Mouse (Mus musculus) ovary, postnatal 36 days (tissue): ENCODE results near the gene Zfp57.
A peak's percentile ranks its signal among the peaks of the same experiment; 100 is the strongest.

ENCODE experiments used
- DNase-seq: peaks from one replicate; pipeline ENCODE4 v3.0.0; 2022; ENCODE audit warnings: low spot score, mixed read lengths

Gene Zfp57

DNA sequence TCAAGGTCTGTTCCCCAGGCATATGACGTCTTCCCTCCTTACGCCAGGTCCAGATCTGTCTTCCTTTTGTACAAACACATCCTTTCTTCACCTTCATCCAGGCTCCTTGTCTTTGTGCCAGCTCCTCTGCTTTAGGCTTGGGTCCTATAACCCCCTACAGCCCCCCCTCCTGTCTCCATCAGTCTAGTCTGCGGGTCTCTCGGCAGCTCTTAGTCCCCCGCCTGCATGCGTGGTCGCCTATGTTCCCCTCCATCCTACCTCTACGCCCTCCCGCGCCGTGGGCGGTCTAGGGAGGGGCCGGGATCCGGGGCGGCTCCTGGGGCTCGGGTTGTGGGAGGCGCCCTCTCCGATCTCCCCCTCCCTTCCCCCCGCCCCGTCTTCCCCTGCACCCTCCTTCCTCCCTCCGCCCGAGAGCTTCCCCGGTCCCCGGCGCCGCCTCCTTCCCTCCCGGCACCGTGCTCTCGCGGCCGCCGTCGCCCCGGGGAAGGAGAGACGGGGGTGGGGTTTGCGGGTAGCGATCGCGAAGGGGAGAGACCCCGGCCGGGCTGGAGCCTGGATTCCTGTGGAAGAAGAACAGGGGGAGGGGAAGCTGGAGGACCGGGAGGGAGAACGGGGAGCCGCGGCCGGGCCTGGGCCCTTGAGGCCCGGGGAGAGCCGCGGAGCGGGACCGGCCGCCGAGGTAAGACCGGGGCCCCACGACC lies 44.8 kb downstream of the Zfp57 start, which contains the start of gene Gabbr1:
Gene Gabbr1 (plus strand): TSS at position 356 of the 701 bp plus-strand sequence.
- DNase-seq = peak; percentile 85

DNA sequence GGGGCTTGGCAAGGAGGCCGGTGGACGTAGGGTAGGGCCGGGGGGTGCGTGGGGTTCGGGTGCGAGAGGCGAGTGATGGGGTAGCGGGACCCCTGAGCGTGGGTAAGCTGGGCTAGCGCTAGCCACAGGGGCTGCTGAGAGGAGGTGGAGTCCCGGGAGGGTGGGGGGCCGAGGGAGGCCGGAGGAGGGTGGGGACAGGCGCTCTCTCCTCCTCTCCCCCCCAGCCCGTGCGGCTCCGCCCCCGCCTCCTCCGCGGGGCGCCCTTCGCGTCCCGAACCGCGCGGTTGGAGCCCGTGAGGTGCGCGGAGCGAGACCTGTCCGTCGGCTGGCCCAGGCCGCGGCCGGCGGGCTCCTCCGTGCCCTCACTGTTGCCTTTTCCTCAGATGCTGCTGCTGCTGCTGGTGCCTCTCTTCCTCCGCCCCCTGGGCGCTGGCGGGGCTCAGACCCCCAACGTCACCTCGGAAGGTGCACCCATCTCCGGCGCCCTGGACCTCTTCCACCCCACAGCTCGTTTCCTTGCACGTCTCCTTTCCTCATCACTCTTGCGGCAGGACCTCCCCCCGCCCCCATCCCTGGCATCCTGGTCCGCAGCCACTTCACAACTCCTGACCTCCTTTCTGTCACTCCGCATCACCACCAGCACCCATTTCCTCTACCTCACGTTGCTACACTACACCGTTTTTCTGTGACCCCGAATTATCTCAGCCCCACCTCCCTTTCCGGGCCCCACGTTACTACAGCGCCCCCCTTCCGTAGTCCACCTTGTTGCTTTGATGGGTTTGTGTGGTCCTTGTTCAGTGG lies 45.5 kb downstream of the Zfp57 start:
- DNase-seq = peak; percentile 69

DNA sequence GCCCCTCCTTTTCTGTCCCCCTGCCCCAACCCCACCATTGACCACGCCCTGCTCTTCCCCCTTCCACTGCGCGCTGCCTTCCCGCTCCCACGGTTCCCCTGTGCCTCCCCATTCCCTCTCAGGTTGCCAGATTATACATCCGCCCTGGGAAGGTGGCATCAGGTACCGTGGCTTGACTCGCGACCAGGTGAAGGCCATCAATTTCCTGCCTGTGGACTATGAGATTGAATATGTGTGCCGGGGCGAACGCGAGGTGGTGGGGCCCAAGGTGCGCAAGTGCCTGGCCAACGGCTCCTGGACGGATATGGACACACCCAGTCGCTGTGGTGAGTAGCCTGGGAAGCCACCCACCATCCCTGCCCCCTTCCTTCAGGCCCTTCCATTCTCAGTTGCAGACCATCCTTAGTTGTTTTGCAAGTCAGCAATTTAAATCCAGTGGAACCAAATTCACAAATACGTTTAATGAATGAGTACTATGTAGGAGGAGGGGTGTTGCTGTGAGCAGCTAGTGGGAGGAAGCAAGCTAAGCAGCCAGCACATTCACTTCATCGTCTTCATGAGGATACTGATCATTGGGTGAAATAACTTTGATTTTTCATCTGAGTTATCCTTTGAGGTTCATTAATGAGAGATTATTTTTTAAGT lies 46.5 kb downstream of the Zfp57 start:
- no peak for DNase-seq

DNA sequence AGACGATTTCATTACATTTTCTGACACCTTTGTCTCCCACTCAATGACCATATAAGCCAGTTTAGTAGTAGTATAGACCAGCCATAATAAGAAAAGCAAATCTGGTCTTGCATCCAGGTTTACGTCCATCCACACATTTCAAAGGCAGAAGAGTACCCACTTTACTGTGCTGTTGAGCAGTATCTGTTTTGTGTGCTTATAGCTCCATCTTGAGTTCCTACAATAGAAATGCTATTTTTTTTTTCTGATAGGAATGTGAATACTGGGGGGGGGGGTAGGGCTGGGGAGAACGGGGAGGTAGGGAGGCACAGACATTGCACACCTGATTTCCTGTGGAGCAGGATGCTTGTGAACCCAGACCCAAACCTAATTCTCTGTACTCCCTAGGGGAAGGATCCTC lies 47.0 kb downstream of the Zfp57 start:
- no peak for DNase-seq

DNA sequence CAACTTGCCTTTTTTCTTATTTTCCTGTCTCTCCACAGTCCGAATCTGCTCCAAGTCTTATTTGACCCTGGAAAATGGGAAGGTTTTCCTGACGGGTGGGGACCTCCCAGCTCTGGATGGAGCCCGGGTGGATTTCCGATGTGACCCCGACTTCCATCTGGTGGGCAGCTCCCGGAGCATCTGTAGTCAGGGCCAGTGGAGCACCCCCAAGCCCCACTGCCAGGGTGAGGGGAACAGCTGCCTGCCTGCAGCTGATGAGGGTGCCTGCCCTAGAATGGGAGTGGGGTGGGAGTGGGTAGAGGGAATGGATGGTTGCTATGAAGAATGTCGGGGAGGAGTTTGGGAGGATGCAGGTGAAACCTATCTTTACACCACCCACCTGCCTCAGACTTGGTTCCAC lies 47.4 kb downstream of the Zfp57 start:
- no peak for DNase-seq

DNA sequence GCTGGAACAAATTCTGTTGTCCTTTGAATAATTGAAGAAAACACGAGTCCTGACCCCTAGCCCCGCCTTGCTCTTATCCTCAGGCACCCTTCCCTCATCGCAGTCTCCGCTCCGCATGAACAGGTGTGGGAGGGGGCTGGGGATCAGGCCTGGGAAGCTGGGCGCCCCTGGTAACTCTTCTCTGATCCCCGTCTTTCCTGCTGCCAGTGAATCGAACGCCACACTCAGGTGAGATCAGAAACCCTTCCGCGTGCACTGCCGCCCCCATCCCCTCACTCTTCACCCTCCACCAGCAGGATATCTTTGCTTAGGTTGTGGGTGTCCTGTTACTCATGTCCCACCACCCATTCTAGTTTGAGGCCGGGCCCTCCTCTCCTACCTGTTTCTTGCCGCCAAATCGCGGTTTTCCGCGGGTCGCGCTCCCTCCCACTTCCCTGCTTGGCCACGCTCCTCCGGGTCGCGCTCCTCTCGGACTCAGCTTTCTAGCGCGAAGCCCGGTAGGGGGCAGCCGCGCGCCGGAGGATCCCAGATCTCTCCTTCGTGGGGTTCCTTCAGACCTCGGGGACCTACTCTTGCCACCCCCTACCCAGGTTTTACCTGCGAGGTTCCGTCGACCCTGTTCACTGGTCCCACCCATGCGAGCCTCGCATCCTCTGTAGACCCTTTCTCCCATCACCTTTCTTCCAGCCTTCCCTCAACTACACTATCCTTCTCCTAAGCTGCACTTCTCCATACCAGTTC lies 48.8 kb downstream of the Zfp57 start:
- peak; percentile 73 for DNase-seq

DNA sequence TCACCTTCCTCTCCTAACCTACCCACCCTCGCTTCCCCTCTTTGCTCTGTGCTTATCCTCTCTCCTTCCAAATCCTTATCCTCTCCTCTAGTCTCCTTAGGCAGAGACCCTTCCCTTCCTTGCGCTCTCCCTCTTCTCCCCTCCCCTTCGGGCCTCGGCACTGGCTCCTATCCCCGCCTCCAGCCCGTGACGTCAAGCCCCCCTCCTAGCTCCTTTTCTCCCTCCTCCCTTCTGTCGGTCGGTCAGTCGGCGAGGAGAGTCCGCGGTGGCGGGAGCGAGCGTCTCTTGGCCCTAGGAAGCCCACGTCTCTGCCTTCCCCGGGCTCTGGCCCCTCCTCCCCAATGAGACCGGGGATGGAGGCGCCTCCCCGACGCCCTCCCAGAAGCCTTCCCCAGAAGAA lies 49.4 kb downstream of the Zfp57 start:
- DNase-seq = peak; percentile 78

DNA sequence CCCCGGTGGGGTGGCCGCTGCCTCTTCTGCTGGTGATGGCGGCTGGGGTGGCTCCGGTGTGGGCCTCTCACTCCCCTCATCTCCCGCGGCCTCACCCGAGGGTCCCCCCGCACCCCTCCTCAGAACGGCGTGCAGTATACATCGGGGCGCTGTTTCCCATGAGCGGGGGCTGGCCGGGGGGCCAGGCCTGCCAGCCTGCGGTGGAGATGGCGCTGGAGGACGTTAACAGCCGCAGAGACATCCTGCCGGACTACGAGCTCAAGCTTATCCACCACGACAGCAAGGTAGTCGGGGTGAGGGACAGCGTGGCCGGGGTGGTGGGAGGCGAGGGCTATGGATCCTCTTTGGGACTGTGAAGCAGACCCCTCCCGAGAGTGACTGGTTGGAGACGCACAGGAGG lies 49.9 kb downstream of the Zfp57 start:
- DNase-seq = peak; percentile 10

DNA sequence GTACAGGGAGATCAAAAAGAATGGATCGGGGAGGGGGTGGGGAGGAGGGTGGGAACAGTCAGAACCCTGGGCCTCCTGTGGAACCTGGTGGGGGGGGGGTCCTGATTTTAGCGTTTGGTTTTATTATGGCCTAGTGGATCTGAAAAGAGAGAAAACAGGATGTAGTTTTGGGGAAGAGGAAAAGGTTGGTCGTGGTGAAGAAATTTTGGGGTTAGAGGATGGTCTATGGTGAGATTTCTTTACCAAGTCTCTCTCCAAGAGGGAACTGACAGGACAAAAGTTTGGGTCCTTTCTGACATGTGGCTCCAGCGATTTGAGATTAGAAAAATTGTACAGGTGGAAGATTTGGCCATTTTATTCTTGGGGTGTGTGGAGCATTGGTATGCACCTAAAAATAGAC lies 50.8 kb downstream of the Zfp57 start:
- DNase-seq = no peak

DNA sequence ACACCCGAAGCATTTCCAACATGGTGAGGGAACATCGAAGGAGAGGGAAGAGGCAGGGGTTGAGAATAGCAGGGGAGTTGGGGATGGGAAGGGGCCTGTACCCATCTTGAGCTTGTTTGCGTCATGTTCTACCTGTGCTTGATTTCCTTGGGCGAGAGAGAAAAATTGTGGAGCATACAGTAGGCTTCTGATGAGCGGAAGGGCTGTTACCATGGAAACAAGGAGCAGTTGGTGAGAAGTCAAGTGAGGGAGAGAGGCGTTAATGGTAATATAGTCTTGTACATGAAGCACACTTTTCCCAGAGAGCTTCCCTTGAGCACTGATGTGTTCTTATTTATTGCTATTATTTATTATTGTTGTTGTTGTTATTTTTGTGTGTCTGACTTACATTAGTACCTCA lies 56.0 kb downstream of the Zfp57 start:
- DNase-seq = no peak
